Mouse (Mus musculus): ENCODE results near the gene Nkd1.
A peak's percentile ranks its signal among the peaks of the same experiment; 100 is the strongest.

Nkd1 gene

GRCm38 (mm10) chr8:88520985-88521527 lies at the start of gene Nkd1:
TSS of gene Nkd1 (plus strand) at chr8:88521354.
- DNase-seq (ENCODE audit: low spot score in 2 of 2) = peak; percentile 52 to 53

- DNase-seq (ENCODE audit: low spot score in 2 of 2) = no peak
Observed at GRCm38 (mm10) chr8:88481290-88481689, 39.9 kb upstream of the Nkd1 start.

GRCm38 (mm10) chr8:88488391-88488829 lies 32.7 kb upstream of the Nkd1 start:
- no peak for DNase-seq (ENCODE audit: low spot score in 2 of 2)

GRCm38 (mm10) chr8:88494076-88494475 lies 27.1 kb upstream of the Nkd1 start:
- DNase-seq (ENCODE audit: low spot score in 2 of 2) = no peak

GRCm38 (mm10) chr8:88495071-88495805 lies 25.9 kb upstream of the Nkd1 start:
- no peak for DNase-seq (ENCODE audit: low spot score in 2 of 2)

GRCm38 (mm10) chr8:88502143-88502542 lies 19.0 kb upstream of the Nkd1 start:
- DNase-seq (ENCODE audit: low spot score in 2 of 2) = no peak

- DNase-seq (ENCODE audit: low spot score in 2 of 2) = no peak
Observed at GRCm38 (mm10) chr8:88506981-88507380, 14.2 kb upstream of the Nkd1 start.

GRCm38 (mm10) chr8:88511061-88511460 lies 10.1 kb upstream of the Nkd1 start:
- DNase-seq (ENCODE audit: low spot score in 2 of 2) = no peak

- no peak for DNase-seq (ENCODE audit: low spot score in 2 of 2)
Observed at GRCm38 (mm10) chr8:88512094-88512794, 8.9 kb upstream of the Nkd1 start.

- no peak for DNase-seq (ENCODE audit: low spot score in 2 of 2)
Observed at GRCm38 (mm10) chr8:88518047-88518446, 3.1 kb upstream of the Nkd1 start.

GRCm38 (mm10) chr8:88520381-88520780 lies 773 bp upstream of the Nkd1 start:
- no peak for DNase-seq (ENCODE audit: low spot score in 2 of 2)

- peak in 1 of 2 experiments; percentile 4 for DNase-seq (ENCODE audit: low spot score in 2 of 2)
Observed at GRCm38 (mm10) chr8:88521541-88522414, 624 bp downstream of the Nkd1 start.

- no peak for DNase-seq (ENCODE audit: low spot score in 2 of 2)
Observed at GRCm38 (mm10) chr8:88522433-88523030, 1.4 kb downstream of the Nkd1 start.

GRCm38 (mm10) chr8:88523621-88524020 lies 2.5 kb downstream of the Nkd1 start:
- no peak for DNase-seq (ENCODE audit: low spot score in 2 of 2)

- no peak for DNase-seq (ENCODE audit: low spot score in 2 of 2)
Observed at GRCm38 (mm10) chr8:88524132-88524531, 3.0 kb downstream of the Nkd1 start.

- DNase-seq (ENCODE audit: low spot score in 2 of 2) = no peak
Observed at GRCm38 (mm10) chr8:88524851-88525250, 3.7 kb downstream of the Nkd1 start.

GRCm38 (mm10) chr8:88526296-88526695 lies 5.1 kb downstream of the Nkd1 start:
- DNase-seq (ENCODE audit: low spot score in 2 of 2) = no peak

GRCm38 (mm10) chr8:88528186-88528585 lies 7.0 kb downstream of the Nkd1 start:
- DNase-seq (ENCODE audit: low spot score in 2 of 2) = no peak

- no peak for DNase-seq (ENCODE audit: low spot score in 2 of 2)
Observed at GRCm38 (mm10) chr8:88529798-88530197, 8.6 kb downstream of the Nkd1 start.

- no peak for DNase-seq (ENCODE audit: low spot score in 2 of 2)
Observed at GRCm38 (mm10) chr8:88537081-88537480, 15.9 kb downstream of the Nkd1 start.
